Mouse (Mus musculus): ENCODE measurements around the gene Olfr444. TPM values are rescaled to one million over a fixed set of nuclear protein-coding genes. Genes with fewer than 3 reads are reported as not detected.

The Olfr444 gene
- total RNA-seq (2021) = not detected
- long read RNA-seq, experiment 1 = 0 reads
- long read RNA-seq, experiment 2 = 0 reads

DNA sequence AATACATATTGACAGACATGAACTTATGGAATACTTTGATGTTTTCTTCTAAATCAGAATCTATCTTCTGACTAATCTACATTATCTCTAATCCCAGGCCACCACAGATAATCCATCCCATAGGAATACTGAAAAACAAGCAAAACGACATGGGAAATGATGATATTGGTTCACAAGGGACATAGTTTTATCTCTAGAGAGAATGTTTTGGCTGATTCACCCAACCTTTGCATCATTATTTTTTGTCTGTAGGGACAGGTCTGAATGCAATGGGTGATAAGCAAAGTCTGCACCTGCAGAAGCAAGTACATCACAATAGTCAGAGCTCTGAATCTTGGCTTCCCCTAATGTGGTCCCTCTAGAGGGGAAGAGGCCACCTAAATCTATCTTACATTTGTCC, at the start of gene Olfr444:
TSS of gene Olfr444 (plus strand) at position 301 of the 400 bp plus-strand sequence.
- intact Hi-C loops (cut with DNase I) = no loop called here
- DNase-seq = no peak

DNA sequence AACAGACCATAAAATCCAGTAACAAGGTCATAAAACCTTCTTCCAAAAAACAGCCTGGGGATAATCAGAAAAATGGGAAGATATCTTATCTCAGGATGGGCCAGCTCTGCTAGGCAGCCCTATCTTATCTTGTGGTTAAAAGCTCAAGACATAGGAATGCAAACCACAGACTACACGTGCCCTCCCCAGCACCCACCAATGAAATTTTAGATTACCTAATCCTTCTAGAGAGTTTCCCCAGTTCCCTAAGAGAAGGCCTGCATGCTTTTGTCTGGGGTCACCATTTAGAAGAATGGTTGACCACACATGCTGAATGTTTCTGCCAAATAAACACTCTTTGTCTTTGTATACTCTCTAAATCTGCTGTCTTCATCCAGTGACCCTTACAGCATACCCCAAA, 48.5 kb upstream of the Olfr444 start:
- intact Hi-C loops (cut with DNase I) = no loop called here
- no peak for DNase-seq

DNA sequence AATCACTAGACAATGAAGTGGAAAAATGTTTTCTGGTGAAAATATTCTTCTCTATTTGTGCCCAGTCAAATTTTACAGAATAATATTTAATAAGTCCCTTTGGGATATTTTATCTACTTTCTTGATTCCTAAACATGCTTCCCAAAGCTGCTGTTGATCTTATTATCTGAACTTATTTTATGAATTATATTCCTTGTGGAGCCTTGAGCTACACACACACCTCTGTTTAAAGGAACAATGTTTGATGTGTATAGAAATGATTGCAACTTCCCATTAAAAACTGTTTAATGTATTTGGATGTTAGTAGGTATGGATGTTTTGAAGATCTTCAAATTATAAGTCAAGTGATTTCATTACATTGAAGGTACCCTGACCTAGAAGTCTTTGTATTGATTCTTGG, 40.3 kb upstream of the Olfr444 start, which contains the start of gene Olfr447:
TSS of gene Olfr447 (plus strand) at position 301 of the 400 bp plus-strand sequence.
- no peak for DNase-seq
- intact Hi-C loops (cut with DNase I) = no loop called here

DNA sequence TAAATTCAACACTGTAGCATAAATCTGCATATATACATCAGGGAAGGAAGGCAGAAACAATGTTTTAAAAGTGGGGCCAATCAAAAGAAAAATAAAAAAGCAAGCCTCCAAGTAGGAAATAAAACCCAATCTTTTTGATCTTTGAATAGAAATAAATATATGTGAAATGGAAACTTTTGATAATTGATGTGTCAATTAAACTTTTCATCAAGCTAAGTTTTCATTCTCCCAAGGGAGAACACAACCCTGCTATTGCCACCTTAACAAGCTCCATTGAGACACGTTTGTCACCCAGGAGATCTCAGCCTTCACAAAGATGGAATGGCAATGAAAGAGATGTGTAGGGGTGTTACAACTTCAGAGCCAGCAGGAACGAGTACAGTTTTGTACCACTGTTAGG, 27.8 kb upstream of the Olfr444 start, which contains the start of gene Olfr446:
TSS of gene Olfr446 (plus strand) at position 301 of the 400 bp plus-strand sequence.
- intact Hi-C loops (cut with DNase I) = no loop called here
- no peak for DNase-seq

DNA sequence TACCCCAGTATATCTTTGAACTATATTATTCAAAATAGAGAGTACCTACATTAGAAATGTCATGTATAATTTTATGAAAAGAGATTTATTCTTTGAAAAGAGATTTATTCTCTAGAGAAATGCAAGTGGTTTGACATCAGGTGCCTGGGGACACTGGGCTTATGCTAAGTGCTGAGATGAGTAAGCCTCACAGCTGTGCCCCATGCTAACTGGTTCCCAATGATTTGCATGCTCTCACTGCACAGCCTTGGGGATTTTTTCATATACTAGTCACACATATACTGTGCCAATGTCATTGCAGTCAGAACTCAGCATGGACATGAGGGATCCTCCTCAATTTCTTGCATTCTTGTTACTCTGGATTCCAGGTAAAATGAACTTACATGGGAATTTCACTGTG, 31.5 kb downstream of the Olfr444 start:
- intact Hi-C loops (cut with DNase I) = no loop called here
- no peak for DNase-seq

Other genes with a start within 250 kb of the Olfr444 start
- 1 to 10 TPM; 5.9 to 6.3 TPM for gene Tcaf1, start 239.0 kb upstream of the Olfr444 start, total RNA-seq (2021)
- gene Olfr453, start 209.7 kb upstream of the Olfr444 start, total RNA-seq (2021) = not detected
- gene Olfr38, start 192.7 kb upstream of the Olfr444 start, total RNA-seq (2021) = not detected
- gene Olfr452, start 164.0 kb upstream of the Olfr444 start, total RNA-seq (2021) = not detected
- not detected for gene Olfr450, start 137.1 kb upstream of the Olfr444 start, total RNA-seq (2021)
- not detected for gene Olfr449, start 114.7 kb upstream of the Olfr444 start, total RNA-seq (2021)
- not detected for gene Olfr448, start 58.6 kb upstream of the Olfr444 start, total RNA-seq (2021)
- not detected for gene Olfr447, start 40.2 kb upstream of the Olfr444 start, total RNA-seq (2021)
- gene Olfr446, start 27.7 kb upstream of the Olfr444 start, total RNA-seq (2021) = not detected
- gene Olfr441, start 157.3 kb downstream of the Olfr444 start, total RNA-seq (2021) = not detected
- not detected for gene Olfr237-ps1, start 197.5 kb downstream of the Olfr444 start, total RNA-seq (2021)
- not detected for gene Olfr437, start 214.2 kb downstream of the Olfr444 start, total RNA-seq (2021)
- gene Olfr13, start 223.1 kb downstream of the Olfr444 start, total RNA-seq (2021) = not detected
- not detected for gene Olfr435, start 248.1 kb downstream of the Olfr444 start, total RNA-seq (2021)